Mouse (Mus musculus) kidney, postnatal 0 days (tissue): ENCODE data around the gene Olfr488. TPM values are rescaled to one million over a fixed set of nuclear protein-coding genes. Genes with fewer than 3 reads are reported as not detected.
"Not testable (repeated sequence)": the region's sequence is repeated elsewhere in the genome, so short reads cannot be mapped to it uniquely, and the experiment has no call there.

Experiments used
- ATAC-seq: fragments of 200-750 bp; cut with Nextera tagmentation; replicated peaks from 2 replicates; pipeline ENCODE4 v1.8.0; 2017; ENCODE audit warnings: low read depth, moderate number of reproducible peaks, moderate TSS enrichment, moderate library complexity; ENCODE audit not compliant: low FRiP score
- DNase-seq: peaks from one replicate; pipeline ENCODE4 v3.0.0-alpha.2; 2016; ENCODE audit warnings: low spot score
- H3K27ac ChIP-seq: fragments of 300-500 bp; sonication (generic); 2 replicates; pipeline ENCODE4 v1.5.1; 2014; ENCODE audit warnings: mild to moderate bottlenecking
- H3K27me3 ChIP-seq: fragments of 300-500 bp; sonication (generic); 2 replicates; pipeline ENCODE4 v1.6.1; 2014; ENCODE audit warnings: low read length, mixed read lengths; ENCODE audit not compliant: insufficient read depth
- H3K36me3 ChIP-seq: fragments of 300-500 bp; sonication (generic); 2 replicates; pipeline ENCODE4 v1.6.1; 2014; ENCODE audit warnings: low read length, mixed read lengths; ENCODE audit not compliant: insufficient read depth
- H3K4me1 ChIP-seq: fragments of 300-500 bp; sonication (generic); replicated peaks from 2 replicates; pipeline ENCODE4 v1.6.1; 2014; ENCODE audit warnings: antibody characterized with exemption, low read length, mixed read lengths; ENCODE audit not compliant: insufficient read depth
- H3K4me2 ChIP-seq: fragments of 300-500 bp; sonication (generic); 2 replicates; pipeline ENCODE4 v1.6.1; 2014; ENCODE audit warnings: mild to moderate bottlenecking, low read length, moderate library complexity, mixed read lengths
- H3K4me3 ChIP-seq: fragments of 300-500 bp; sonication (generic); replicated peaks from 2 replicates; pipeline ENCODE4 v1.5.1; 2014; ENCODE audit warnings: low read depth, low read length
- H3K9ac ChIP-seq: fragments of 300-500 bp; sonication (generic); 2 replicates; pipeline ENCODE4 v1.6.1; 2014; ENCODE audit warnings: low read depth, low read length
- H3K9me3 ChIP-seq: fragments of 300-500 bp; sonication (generic); replicated peaks from 2 replicates; pipeline ENCODE4 v1.6.1; 2016; ENCODE audit warnings: low read length, inconsistent platforms, mixed read lengths
- CTCF ChIP-seq: IDR thresholded peaks from 2 replicates; pipeline ENCODE4 v1.5.1; 2016; ENCODE audit warnings: antibody characterized with exemption, low read depth, mild to moderate bottlenecking, moderate library complexity
- WGBS: fragments of 180-500 bp; shearing (Covaris S2); extraction: QIAGEN DNeasy Blood & Tissue Kit; methylation state at CpG from one replicate; pipeline ENCODE4 v1.1.7; 2014; 5-methylcytosine and 5-hydroxymethylcytosine counted together
- polyA plus RNA-seq: library from polyadenylated mRNA; unstranded; fragments of >200 nt; fragmentation: Nextera tagmentation; extraction: Ambion mirVana; gene quantifications from 2 replicates; pipeline ENCODE4 v1.2.1, GENCODE M21; 2015

The Olfr488 gene
- not detected in 2 replicates for polyA plus RNA-seq

GRCm38 (mm10) chr7:108258247-108258646 lies at the start of gene Olfr488:
Gene Olfr488 (minus strand): TSS chr7:108258347.
- H3K9me3 ChIP-seq: no peaks in the 10 kb centered on the region
- no peak within 1 kb of the TSS for H3K4me2 ChIP-seq
- H3K4me3 ChIP-seq: no peak within 1 kb of the TSS
- H3K27ac ChIP-seq: no peak within 1 kb of the TSS
- no peaks in the 10 kb centered on the region for H3K36me3 ChIP-seq
- DNase-seq: no peak
- no peak within 1 kb of the TSS for H3K9ac ChIP-seq
- no peaks in the 10 kb centered on the region for H3K27me3 ChIP-seq
- no peak for TF ChIP-seq CTCF
- H3K4me1 ChIP-seq: no peaks in the 10 kb centered on the region
- ATAC-seq: no peak

- H3K36me3 ChIP-seq: no peaks in the 10 kb centered on the region
- no peak for DNase-seq
- no peak within 1 kb of the TSS for H3K27ac ChIP-seq
- TF ChIP-seq CTCF: no peak
- no peaks in the 10 kb centered on the region for H3K4me1 ChIP-seq
- ATAC-seq: no peak
- no peak within 1 kb of the TSS for H3K4me3 ChIP-seq
- no peak within 1 kb of the TSS for H3K4me2 ChIP-seq
- no peak within 1 kb of the TSS for H3K9ac ChIP-seq
- H3K9me3 ChIP-seq: no peaks in the 10 kb centered on the region
- H3K27me3 ChIP-seq: no peaks in the 10 kb centered on the region
These were observed 30.7 kb upstream of the Olfr488 start, which contains the start of gene Olfr490 for GRCm38 (mm10) chr7:108288834-108289233. Gene Olfr490 (minus strand): TSS chr7:108288934.

- Histone ChIP-seq H3K4me3 (no peak overlapping the region), H3K9me3 (no peaks in the 10 kb centered on the region), H3K4me2 (no peak overlapping the region), H3K9ac (no peak overlapping the region), H3K27me3 (no peaks in the 10 kb centered on the region), H3K27ac (no peak overlapping the region), H3K36me3 (no peaks in the 10 kb centered on the region), H3K4me1 (no peaks in the 10 kb centered on the region)
- TF ChIP-seq CTCF: no peak
- DNase-seq: no peak
- ATAC-seq: no peak
- 73% methylated on average over 3 of the region's 3 CpGs for WGBS
These were observed 24.6 kb downstream of the Olfr488 start for GRCm38 (mm10) chr7:108233551-108233950.

GRCm38 (mm10) chr7:108214536-108214935 lies 43.6 kb downstream of the Olfr488 start, which contains the start of gene Olfr487:
Gene Olfr487 (minus strand): TSS chr7:108214636.
- ATAC-seq, H3K36me3 ChIP-seq: not testable (repeated sequence)

More at GRCm38 (mm10) chr7:108214536-108214935, 43.6 kb downstream of the Olfr488 start, which contains the start of gene Olfr487:
- H3K4me2 ChIP-seq, H3K27ac ChIP-seq, H3K4me3 ChIP-seq, DNase-seq, H3K9me3 ChIP-seq, H3K9ac ChIP-seq, H3K27me3 ChIP-seq, H3K4me1 ChIP-seq: not testable (repeated sequence)

Other genes starting within 250 kb of the Olfr488 start
- gene Olfr478, start 224.4 kb downstream of the Olfr488 start, polyA plus RNA-seq: not detected in 2 replicates
- gene Olfr479, start 207.7 kb downstream of the Olfr488 start, polyA plus RNA-seq: not detected in 2 replicates
- gene Olfr480, start 191.0 kb downstream of the Olfr488 start, polyA plus RNA-seq: not detected in 2 replicates
- gene Olfr481, start 178.5 kb downstream of the Olfr488 start, polyA plus RNA-seq: not detected in 2 replicates
- gene Olfr482, start 160.8 kb downstream of the Olfr488 start, polyA plus RNA-seq: 0.12 and 0.13 TPM in 2 replicates
- not detected in 2 replicates for gene Olfr483, start 157.5 kb downstream of the Olfr488 start, polyA plus RNA-seq
- not detected in 2 replicates for gene Olfr484, start 130.9 kb downstream of the Olfr488 start, polyA plus RNA-seq
- not detected in 2 replicates for gene Olfr485, start 98.5 kb downstream of the Olfr488 start, polyA plus RNA-seq
- gene Olfr486, start 85.6 kb downstream of the Olfr488 start, polyA plus RNA-seq: not detected in 2 replicates
- not detected in 2 replicates for gene Olfr487, start 43.7 kb downstream of the Olfr488 start, polyA plus RNA-seq
- gene Olfr490, start 30.6 kb upstream of the Olfr488 start, polyA plus RNA-seq: not detected in 2 replicates
- gene Olfr491, start 55.1 kb upstream of the Olfr488 start, polyA plus RNA-seq: not detected in 2 replicates
- gene Olfr492, start 65.3 kb upstream of the Olfr488 start, polyA plus RNA-seq: not detected in 2 replicates
- gene Olfr493, start 88.6 kb upstream of the Olfr488 start, polyA plus RNA-seq: not detected in 2 replicates
- gene Olfr494, start 107.0 kb upstream of the Olfr488 start, polyA plus RNA-seq: not detected in 2 replicates
- gene Olfr495, start 134.8 kb upstream of the Olfr488 start, polyA plus RNA-seq: not detected in 2 replicates
- not detected in 2 replicates for gene Olfr497, start 162.1 kb upstream of the Olfr488 start, polyA plus RNA-seq
- not detected in 2 replicates for gene Olfr498, start 207.0 kb upstream of the Olfr488 start, polyA plus RNA-seq